Mouse (Mus musculus): ENCODE data around the gene Drg2. TPM values are rescaled to one million over a fixed set of nuclear protein-coding genes. Genes with fewer than 3 reads are reported as not detected.

Drg2 gene
- polyA plus RNA-seq (2012; rRNA removed), result 21.5 and 23.9 TPM in 2 replicates

DNA sequence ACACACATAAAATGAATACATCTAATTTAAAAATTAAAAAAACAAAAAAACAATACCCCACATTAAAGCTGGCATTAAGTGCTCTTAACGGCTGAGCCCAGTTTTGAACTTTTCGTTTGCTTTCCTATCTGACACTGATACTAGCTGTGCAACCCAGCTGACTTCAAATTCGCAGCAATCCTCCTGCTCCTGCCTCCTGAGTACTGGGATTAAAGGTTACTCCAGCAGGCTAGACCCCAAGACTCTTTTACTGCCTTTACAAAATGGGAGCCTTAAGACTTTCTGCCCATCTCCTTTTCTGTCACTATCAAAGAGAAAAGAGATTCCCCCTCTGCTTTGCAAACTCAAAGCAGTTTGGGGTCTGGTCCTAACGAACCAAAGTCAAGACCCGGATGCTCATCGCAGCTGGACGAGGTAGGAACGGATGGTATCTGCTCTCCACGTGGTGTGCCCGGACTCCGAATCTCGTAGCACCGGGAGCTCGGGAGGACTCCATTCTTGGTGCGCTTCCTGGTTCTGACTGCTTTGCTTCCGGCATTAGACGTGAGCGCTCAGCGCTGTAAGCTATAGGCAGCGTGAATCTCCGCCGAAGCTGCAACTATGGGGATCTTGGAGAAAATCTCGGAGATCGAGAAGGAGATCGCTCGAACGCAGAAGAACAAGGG lies at the start of gene Drg2:
Gene Drg2, plus strand, starts transcription at position 512 of the 665 bp plus-strand sequence.

DNA sequence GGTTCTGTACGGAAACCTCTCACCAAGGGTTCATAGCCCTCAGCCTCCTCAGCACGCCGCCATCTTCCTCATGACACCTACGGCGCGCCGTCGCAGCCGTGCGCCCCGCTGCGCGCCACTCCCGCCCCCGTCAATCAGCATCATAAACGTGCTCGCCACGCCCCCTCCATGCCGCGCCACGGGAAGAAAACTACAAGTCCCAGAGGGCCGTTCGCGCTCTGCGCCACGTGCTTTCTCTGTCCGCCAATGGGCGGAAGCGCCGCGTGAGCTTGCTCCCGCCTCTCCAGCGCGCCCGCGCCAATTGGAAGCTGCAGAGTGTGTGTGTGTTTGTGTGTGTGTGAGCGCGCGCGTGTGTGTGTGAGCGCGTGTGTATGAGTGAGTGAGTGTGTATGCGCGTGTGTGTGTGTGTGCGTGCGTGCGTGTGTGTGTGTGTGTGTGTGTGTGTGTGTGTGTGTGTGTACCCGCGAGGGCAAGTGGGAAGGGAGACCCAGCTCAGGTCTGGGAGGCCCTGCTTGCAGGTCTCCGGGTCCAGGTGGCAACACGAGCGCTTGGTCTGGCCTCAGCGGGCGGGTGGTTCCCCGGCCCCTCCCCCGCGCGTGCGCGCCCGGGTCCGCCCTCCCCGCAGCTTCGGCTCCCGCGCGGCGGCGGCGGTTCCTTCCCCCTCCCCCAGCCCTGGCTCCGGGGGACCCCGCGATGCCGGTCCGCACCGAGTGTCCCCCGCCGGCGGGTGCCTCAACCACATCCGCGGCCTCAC lies 37.3 kb upstream of the Drg2 start, which contains the start of gene Gid4:
Gene Gid4, plus strand, starts transcription at position 183 of the 754 bp plus-strand sequence.

DNA sequence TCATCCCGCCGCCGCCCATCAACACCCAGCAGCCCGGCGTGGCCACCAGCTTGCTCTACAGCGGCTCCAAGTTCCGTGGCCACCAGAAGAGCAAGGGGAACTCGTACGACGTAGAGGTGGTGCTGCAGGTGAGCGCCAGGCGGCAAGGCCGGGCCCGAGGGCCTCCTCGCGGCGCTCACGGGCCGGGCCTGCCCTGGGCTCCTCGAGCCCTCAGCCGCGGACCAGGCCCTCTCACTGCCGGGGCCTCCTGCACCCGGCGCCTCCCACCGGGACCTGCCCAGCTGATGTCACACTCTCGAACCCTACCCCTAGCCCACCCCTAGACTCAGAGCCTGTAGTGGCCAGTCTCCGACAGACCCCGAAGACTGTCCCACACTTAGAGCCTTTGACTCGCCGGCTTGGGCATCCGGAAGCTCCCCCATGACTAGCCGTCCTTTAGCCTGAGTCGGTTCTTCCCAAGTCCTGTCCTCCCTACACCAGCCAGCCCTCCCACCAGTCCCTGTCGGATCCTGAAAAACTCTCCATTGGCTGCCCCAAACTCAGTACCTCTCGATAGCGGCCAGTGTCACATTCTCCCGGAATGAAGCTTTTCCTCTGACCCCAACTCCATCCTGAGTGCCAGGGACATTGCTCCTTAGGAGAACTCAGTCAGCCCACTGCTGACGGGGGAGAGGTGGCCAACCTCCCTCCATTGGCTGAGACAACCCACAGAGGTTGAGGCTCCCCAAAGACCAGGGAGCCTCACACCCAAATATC lies 36.5 kb upstream of the Drg2 start, which contains the start of gene Atpaf2:
Gene Atpaf2, minus strand, starts transcription at position 741 of the 756 bp plus-strand sequence.

DNA sequence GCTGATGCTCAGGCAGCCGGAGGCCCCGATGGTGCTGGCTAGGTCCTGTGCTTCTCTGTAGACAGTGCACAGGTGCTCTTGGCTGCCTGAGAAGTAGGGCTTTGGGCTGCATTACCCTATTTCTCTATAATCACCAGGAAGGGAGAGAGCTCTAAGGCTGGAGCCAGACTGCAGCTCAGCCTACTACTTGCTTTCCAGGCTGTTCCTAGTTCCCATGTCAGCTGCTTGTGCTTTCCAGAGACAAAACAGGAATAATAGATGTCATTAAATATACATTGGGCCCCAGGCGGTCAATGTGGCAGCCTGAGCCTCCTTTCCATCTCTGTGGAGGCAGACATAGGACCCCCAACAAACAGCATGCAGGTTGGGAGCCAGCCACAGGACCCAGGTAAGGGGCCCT lies 14.6 kb downstream of the Drg2 start, which contains the start of gene Myo15:
Gene Myo15, plus strand, starts transcription at position 301 of the 400 bp plus-strand sequence.

Other genes starting within 250 kb of the Drg2 start
- 81.7 and 91.5 TPM in 2 replicates for gene Srebf1, start 232.0 kb upstream of the Drg2 start, polyA plus RNA-seq (2012; rRNA removed)
- 39.9 and 40.3 TPM in 2 replicates for gene Tom1l2, start 101.7 kb upstream of the Drg2 start, polyA plus RNA-seq (2012; rRNA removed)
- gene Drc3, start 101.3 kb upstream of the Drg2 start, polyA plus RNA-seq (2012; rRNA removed), result 0.12 TPM in 1 of 2 replicates, not detected in the other
- 9.9 and 12.3 TPM in 2 replicates for gene Gid4, start 37.4 kb upstream of the Drg2 start, polyA plus RNA-seq (2012; rRNA removed)
- 15.6 and 22.1 TPM in 2 replicates for gene Atpaf2, start 36.1 kb upstream of the Drg2 start, polyA plus RNA-seq (2012; rRNA removed)
- 0.11 and 0.25 TPM in 2 replicates for gene Myo15, start 14.7 kb downstream of the Drg2 start, polyA plus RNA-seq (2012; rRNA removed)
- 8.8 and 10.8 TPM in 2 replicates for gene Alkbh5, start 81.8 kb downstream of the Drg2 start, polyA plus RNA-seq (2012; rRNA removed)
- gene Llgl1, start 245.1 kb downstream of the Drg2 start, polyA plus RNA-seq (2012; rRNA removed), result 26.6 and 28.6 TPM in 2 replicates

Measured in stomach, adult 2 months (tissue).